Mouse (Mus musculus) embryo, embryonic 11 days (tissue): ENCODE results near the gene Fads2.
A peak's percentile ranks its signal among the peaks of the same experiment; 100 is the strongest.
"Not testable (repeated sequence)": the region's sequence is repeated elsewhere in the genome, so short reads cannot be mapped to it uniquely, and the experiment has no call there.

Experiments
- DNase-seq: peaks from one replicate; pipeline ENCODE4 v3.0.0-alpha.2; 2015

Gene Fads2

DNA sequence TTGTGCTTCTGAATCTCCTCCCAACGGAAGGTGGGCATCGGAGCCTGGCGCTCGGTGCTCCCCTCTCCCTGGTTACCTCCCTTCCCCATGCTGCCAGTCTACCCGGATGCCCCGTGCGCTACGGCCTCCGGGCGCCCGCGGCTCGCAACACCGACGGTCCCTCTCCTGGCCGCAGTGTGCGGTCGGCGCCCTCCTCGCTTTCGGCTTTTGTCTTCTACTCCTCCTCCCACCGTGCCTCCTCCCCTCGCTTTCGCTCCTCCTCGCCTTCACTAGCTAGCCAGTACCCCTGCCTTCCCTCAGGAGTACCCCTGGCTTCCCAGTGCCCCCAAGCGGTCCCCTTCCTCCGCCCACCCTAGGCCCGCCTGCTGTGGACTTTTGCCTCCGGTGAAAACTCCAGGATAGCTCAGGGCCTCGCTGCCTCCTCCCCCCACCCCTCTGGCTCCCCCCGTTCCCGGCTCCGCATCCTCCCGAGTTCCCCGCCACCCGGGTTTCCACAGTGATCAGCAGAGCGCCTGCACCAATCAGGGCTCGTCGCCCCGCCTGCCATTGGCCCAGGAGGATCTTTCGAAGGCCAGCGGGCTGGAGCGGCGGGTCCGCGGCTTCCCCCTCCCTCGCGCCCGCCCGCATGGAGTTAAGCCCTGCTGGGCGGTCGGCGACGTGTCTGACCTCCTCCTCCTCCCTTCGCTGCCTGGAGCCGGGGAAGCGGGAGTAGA, at the start of gene Fads2:
Gene Fads2, minus strand, starts transcription at position 406 of the 713 bp plus-strand sequence.
- peak; percentile 98 for DNase-seq

DNA sequence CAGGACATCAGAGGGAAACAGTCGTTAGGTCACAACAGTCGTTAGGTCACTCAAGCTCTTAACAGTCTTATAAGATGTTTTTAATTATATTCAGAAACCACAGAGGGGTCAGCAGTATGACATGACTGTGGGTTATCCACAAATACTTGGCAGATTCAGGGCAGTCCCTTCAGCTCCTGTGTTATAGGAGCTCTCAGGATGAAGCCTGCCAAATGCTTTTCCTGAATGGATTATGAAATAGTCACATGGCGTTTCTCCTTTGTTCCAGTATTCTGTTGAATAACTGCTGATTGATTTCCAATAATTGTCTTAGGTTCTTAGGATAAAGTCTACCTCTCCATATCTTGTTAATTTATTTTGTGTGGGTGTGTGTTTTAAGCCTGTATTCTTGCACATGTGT, 47.6 kb upstream of the Fads2 start:
- DNase-seq = no peak

- no peak for DNase-seq
Observed at GRCm38 (mm10) chr19:10148555-10148954, 47.0 kb upstream of the Fads2 start.

GRCm38 (mm10) chr19:10144464-10144863, 42.9 kb upstream of the Fads2 start:
- DNase-seq = no peak

- DNase-seq = peak; percentile 37
Observed at GRCm38 (mm10) chr19:10143667-10144066, 42.1 kb upstream of the Fads2 start.

GRCm38 (mm10) chr19:10139736-10140135, 38.2 kb upstream of the Fads2 start:
- DNase-seq = no peak

GRCm38 (mm10) chr19:10137423-10137822, 35.9 kb upstream of the Fads2 start:
- DNase-seq = no peak

GRCm38 (mm10) chr19:10134692-10135091, 33.1 kb upstream of the Fads2 start:
- no peak for DNase-seq

- DNase-seq = not testable (repeated sequence)
Observed at GRCm38 (mm10) chr19:10129547-10129946, 28.0 kb upstream of the Fads2 start.

DNA sequence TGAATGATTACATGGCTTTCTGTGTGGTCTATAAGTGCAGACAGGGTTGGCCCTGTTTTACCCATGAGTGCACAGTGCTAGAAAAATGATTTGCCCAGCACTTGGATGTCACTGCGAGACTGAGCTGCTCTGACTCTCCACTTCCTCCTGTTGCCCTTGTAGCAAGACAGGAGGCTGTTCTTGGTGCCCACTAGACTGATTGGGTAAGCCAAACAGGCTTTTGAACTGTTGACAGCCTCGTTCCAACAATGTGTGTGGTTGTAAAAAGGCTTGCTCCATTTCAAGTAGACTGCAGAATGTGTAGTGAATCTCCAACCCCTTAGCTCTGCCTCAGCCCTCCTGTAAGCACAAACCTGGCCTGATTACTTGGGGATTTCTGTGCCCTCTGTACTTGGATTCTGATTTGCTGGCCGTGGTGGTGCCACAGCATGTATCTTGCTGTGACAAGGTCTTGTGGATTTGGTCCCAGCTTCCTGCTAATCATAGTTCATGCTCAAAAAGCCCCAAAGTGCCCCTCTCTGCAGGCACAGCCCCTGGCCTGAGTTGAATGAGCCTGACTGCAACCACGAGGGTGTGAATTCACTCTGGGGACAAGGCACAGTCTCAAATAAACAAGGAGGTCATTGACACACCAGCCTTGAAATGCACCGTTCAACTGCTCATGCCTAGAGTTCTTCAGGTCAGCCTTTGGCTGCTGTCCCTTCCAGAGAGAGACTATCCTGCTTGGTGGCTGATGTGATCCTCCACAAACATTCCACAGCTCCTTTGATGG, 25.1 kb upstream of the Fads2 start:
- no peak for DNase-seq

GRCm38 (mm10) chr19:10123892-10124634, 22.5 kb upstream of the Fads2 start:
- DNase-seq = no peak

GRCm38 (mm10) chr19:10122021-10122631, 20.6 kb upstream of the Fads2 start:
- DNase-seq = no peak

- no peak for DNase-seq
Observed at GRCm38 (mm10) chr19:10116641-10117040, 15.1 kb upstream of the Fads2 start.

DNA sequence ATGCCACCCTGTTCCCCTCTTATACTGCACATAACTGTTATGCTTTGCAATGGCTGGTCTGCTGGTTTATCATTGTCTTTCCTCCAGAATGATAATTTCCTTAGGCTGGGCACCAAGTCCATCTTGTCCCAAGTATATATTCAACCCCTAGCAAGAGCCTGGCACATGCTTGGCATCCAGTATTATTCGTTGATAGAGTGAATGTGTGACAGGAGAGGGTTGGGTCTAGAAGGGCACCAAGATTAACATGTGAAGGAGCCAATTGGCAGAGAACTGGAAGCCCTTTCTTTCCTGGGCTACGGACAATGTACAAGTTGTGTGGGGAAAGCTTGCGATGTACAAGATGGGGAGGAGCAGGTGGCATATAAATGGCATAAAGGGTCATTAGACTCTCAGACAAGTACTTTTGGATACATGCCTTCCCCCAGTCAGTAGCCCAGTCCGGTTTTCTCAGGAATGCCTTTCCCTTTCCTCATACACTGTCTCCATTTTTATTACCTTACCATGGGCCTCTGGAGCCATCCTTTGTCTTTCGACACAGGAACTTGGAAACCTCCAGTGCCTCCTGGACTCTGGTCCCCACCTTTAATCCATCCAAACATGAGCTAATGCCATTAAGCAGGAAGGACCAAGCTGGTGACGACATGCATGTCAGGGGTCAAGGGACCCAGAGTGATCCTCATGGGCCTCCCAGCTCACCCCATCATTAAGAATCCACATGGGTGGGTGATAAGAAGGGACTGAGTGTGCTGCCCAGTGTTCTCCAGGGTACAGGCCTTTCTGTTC, 14.0 kb upstream of the Fads2 start:
- DNase-seq = no peak

- no peak for DNase-seq
Observed at GRCm38 (mm10) chr19:10112956-10113355, 11.4 kb upstream of the Fads2 start.

DNA sequence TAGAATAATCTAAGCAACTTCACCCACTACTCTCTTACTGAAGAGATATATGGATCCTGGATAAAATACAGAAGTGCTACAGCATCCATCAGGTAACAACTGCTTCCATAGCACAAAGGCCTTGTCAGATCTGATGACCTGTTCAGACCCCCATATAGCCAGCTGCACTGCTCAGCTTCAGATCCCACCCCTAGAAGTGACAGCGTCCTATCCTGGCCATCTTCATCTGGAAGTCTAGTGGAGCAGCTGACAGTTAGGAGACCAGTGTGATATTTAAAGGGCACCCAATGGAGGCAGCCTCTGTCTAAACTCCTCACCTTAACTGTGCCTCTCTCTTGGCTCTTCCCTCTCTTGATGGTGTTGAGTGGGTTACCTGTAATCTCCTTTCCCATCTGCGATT, 7.1 kb upstream of the Fads2 start:
- no peak for DNase-seq

DNA sequence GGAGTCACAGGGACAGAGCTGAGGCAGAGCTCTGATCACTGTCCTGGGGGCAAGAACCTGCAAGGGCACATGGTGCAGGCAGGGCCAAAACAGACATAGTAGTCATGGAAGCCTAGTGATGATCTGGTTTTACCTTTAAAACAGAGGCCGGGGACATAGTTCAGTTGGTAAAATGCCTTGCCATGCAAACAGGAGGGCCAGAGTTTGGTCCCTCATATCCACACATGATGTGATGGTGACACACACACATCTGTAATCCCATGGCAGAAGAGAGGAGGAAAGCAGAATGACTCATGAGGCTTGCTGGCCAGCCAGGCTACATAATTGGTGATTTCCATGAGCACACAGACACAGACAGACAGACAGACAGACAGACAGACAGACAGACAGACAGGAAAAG, 6.6 kb upstream of the Fads2 start:
- no peak for DNase-seq

DNA sequence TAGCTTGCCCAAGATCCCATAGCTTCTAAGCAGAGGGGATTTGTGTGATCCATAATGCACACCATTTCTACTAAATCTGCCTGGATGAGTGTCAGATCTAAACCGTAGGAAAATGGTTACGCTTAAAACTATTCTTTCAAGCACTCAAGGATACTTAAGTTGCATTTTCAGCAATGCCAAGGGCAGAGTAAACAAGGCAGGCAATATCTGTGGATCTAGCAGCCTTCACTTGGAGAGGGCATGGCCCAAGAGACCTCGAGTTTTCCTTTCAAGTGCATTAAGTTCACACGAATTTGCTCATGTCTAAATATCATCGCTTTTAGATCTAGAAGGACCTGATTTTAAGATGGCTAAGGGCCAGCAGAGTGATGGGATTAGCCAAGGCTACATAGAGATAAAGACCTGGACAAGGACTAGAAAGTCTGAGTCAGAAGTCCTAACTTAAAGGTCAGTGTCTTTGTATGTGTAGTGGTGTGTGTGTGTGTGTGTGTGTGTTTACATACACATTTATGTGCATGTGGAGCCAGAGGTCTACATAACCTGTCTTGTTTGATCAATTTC, 5.6 kb upstream of the Fads2 start:
- no peak for DNase-seq

DNA sequence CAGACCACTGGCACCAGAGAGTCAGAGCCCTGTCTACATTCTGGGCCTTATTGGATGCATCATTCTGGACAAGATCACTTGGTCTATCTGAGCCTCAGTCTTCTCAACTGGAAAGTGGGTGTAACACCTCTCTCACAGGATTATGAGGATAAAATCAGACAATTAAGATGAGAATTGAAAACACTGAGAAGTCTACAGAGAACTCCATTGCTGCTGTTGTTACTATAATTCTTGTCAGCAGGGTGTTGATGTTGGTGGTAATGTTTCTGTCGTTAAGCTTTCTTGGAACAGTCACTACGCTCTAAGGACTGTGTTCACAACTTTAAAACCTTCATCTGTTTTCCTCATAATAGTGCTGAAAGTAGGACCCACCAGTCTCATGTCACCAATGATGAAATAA, 5.1 kb upstream of the Fads2 start:
- DNase-seq = no peak

DNA sequence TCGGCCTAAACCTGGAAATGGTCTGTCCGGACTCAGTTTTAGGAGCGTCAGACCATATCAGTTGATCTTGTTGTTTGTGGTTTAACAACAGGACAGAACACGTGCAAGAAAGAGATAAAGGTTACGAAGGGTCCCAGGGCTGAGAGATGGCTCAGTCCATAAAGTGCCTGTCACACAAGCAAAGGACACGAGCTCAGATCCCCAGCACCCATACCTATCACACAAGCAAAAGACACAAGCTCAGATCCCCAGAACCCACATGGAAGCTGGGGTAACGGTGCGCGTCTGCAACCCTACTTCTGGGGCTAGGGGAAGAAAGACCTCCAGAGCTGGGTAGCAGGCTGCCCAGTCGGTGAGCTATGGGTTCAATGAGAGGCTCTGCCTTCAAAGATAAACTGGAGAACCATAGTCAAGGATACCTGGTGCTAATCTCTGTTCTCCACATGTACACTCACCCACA, 3.5 kb upstream of the Fads2 start:
- no peak for DNase-seq

DNA sequence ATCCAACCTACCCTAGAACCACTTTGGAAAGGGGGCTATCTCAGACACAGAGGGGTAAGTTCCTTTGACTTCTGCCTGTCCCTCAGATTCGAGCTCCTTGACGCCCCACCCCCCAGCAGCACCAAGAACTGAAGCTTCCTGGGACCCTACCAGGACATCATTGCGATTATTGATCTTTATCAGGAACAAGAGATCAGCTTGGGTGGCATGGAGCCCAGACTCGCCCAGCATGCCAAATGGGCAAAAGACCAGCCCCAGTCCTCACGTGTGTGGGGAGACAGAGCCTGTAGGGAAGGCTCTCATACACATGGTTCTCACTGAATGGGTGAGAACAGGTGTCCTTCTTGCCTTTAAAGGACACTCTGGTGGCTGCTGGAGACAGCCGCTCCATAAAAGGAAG, 2.7 kb upstream of the Fads2 start:
- no peak for DNase-seq
